Mouse (Mus musculus) brain, embryonic 18.5 days (tissue): Measurements from ENCODE around the gene Isg20l2.

Experiments used
- DNase-seq: peaks from one replicate; pipeline ENCODE4 v3.0.0-alpha.2; 2012; ENCODE audit warnings: low read depth, low spot score

Isg20l2 gene

DNA sequence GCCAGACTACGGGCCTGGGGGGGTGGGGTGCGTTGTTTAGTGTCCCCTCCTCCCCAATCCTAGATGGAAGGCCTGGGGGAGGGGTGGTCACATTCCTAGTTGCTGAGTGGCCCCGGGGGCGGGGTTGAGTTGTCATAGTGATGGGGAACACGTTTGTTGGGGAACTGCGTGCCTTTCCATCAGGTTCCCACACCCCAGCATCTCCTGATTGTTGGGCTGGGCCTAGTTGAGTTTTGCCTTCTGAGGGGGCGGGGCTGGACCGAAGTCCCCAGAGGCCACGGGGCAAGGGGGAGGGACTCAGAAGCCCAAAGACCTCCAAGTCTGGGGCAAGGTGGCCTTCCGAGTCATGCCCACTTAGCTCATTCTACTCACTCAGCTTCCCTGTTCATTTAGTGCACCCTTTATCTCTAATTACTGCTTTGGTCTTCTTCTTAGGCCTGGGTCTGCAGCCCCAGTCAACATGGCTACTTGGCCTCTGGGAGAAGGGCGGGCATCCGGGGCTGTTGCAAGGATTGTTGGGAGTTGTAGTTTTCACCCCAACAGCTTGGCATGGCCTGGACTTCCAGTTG, 19.5 kb upstream of the Isg20l2 start:
- no peak for DNase-seq

DNA sequence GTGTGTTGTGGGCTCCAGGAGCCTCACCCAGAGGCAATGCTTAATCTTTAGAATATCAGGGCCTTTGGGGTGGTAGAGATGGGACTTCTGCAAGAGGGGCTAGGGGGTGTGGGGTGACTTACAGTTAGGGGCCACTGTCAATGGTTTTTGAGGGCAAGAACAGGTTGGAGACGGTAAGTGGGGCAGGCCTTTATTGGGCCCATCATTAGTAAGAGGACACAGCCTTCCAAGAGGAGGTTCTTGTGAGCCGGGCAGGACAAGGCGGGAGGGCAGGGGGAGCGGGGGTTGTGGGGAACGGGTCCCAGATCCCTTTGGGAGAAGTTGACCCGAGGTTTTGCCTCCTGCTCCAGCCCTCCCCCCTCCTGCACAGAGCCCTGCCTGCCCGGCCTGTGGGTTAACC, 16.6 kb upstream of the Isg20l2 start:
- no peak for DNase-seq

DNA sequence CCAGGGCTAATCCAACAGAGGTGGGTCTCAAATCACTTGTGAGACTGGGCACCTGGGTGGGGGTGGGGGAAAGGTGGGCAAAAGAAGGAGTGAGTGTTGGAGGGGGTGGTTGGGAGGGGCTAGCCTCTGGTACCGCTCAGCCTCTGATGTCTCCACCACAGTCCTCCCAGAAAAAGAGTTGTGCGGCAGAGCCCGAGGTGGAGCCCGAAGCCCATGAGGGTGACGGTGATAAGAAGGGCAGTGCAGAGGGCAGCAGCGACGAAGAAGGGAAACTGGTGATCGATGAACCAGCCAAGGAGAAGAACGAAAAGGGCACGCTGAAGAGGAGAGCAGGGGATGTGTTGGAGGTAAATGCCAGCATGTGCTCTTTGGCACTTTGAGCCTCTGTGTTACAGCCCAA, 16.2 kb upstream of the Isg20l2 start:
- DNase-seq: no peak

DNA sequence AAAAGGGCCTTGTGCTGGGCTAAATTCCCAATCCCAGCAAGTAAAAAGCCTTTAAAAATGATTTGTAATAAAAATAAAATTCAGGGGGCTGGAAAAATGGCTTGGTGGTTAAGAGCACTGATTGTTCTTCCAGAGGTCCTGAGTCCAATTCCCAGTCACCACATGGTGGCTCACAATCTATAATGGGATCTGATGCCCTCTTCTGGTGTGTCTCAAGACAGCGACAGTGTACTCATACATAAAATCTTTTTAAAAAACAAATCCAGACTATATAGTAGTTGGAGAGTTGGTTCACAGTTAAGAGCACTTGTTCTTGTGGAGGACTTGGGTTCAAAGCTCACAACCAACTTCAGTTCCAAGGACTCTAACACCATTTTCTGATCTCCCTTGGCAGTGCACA, 13.1 kb upstream of the Isg20l2 start:
- DNase-seq: no peak

DNA sequence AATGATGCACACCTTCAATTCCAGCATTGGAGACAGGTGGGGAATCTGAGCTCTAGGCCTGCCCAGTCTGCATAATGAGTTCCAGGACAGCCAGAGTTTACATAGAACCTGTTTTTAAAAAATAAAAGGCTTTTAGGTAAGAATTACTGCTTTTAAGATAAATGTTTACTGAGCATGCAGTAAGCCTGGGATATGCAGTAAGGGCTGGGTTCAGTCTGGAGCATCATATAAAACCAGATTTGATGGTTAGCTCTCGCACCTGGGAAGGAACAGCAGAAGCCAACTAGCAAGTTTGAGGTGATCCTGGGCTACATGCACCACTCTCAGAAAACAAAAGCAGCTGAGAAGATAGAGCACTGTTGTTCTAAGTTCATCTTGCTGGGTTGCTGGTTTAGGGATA, 11.6 kb upstream of the Isg20l2 start:
- no peak for DNase-seq

DNA sequence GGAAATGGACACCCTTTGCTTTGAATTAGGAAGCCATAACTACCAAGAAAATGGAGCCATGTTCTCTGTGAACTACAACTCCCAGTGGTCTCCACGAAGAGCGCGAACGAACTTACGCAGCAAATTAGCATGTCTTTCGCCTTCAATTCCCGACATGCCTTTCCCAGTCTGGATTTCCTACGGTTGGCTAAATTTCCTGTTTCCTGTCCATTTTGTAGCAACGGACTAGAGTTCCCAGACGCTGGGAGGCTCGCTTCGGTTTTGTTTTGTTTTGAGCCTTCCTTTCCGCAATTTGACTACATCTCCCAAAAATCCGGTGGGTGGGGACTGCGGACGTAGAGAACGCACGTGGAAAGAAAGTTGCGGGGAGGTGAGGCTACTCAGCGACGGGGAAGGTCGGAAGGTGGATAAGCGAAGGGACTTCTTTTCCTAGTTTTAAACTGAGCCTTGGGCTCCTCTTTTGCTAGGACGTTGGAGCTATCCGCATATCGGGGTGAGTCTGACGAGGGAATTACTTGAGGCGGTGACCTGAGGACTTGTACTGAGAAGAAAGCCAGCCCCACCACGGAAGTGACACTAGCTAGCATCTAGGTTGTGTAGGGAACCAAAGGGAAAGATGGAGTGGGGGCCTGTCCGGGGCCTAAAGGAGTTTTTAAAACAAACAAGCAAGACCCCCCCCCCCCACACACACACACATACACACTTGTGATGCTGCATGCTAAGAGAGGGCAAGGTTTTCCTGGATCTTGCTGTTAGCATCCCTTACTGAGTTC, 10.6 kb upstream of the Isg20l2 start, which contains the start of gene Mrpl24:
Gene Mrpl24, plus strand, starts transcription at position 171 of the 773 bp plus-strand sequence.
- peak; percentile 93 for DNase-seq

DNA sequence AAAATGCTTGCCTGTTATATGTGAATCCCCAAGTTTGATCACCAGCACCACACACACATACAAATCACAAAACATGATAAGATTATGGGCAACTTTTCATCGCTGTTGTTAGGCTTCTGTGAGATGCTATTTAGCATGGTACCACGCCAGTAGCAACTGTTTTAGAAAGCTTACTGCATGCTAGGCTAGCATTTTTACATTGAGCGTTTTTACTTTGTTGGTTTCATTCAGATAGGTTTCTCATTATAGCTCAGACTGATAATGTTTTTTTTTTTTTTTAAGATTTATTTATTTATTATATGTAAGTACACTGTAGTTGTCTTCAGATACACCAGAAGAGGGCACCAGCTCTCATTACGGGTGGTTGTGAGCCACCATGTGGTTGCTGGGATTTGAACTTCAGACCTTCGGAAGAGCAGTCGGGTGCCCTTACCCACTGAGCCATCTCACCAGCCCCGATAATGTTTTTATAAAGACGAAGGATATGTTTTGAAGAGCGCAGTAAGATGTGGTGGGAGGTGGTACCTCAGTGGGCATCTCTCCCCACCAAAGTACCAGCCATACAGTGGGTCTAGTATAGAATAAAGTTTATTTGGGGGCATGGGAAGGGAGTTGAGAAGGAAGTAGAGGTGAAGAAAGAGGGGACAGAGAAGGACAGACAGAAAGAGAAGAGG, 9.7 kb upstream of the Isg20l2 start:
- no peak for DNase-seq

DNA sequence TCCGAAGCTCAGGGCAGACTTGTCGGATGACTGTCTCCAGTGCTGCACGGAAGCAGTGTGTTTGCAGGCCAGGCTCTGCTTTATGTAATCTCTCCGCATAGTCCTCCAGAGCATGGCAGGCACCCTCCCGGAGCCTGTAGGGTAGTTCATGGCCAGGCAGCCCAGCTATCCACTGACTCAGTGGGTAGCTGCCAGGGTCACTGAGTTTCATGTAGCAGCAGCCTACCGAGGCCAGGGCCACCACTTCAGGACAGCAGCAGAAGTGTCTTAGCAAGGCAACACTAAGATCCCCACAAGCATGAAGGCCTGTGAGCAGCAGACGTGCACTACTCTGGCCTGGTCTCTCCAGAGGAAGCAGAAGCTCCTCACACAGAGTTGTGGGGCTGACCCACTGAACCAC, 5.1 kb upstream of the Isg20l2 start:
- no peak for DNase-seq

DNA sequence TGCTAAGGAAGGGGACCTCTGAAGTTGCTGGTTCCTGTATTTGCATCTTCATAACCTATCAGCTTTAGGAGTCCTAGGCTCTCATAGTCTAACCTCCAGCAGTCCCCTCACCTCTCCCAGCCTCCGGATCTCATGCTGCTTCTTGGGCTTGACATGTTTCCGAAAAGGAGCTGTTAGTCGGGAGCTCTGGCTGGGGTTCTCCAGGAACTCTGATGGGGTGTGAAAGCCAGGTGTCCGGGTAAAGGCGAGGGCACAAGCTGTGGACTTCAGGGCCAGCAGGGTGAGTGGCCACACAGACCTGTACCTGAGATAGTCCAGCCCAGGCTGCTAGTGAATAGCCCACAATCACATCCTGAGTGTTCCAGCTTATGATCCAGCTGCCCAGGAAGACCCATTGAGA, 2.7 kb upstream of the Isg20l2 start:
- DNase-seq: no peak

DNA sequence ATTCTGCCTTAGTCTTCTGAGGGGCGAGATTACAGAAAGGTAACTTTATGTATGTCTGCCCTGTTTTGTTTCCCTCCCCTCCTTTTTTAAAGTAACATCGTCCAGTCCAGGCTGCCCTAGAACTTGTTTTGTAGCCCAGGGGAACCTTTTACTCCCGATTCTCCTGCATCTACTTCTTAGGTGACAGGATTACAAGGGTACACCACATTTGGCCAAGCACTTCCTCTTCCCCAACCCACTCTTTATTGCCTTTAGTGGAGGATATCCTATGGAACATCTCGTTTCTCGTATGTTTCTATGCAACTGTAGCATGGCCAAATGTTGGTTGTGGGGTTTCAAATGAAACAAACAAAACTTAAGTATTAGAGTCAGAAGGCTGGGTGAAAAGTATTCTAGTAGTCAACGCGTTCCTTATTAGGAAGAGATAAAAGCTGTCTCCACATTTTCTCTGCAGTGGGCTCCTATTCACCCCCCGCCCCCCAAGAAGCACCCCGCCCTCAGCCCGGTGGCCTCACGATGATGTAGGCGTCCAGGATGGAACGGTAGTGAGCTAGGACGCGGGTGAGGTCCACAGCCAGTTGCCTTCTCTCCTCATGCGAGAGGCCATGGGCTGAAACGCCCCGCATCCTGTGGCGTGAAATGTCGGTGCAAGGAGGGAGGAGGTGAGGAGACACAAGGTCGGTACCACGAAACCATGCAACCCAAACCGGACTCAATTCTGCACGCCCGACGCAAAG, 605 bp upstream of the Isg20l2 start:
- DNase-seq: no peak

DNA sequence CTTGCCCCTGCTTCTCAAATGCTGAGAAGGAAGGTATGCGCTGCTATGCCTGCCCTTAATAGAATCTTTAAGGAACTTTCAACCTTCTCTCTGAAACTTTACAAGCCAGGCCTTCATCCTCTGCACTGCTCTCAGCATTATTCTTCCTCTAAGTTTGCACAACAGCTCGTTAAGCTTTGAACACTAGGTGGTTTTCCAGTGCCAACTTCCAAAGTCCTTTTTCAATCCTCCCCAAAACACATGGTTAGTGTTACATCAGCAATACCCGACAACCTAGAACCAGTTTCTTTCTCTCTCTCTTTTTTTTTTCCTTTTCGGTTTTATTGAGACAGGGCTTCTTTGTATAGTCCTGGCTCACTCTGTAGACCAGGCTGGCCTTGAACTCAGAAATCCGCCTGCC, 3.9 kb downstream of the Isg20l2 start:
- no peak for DNase-seq

DNA sequence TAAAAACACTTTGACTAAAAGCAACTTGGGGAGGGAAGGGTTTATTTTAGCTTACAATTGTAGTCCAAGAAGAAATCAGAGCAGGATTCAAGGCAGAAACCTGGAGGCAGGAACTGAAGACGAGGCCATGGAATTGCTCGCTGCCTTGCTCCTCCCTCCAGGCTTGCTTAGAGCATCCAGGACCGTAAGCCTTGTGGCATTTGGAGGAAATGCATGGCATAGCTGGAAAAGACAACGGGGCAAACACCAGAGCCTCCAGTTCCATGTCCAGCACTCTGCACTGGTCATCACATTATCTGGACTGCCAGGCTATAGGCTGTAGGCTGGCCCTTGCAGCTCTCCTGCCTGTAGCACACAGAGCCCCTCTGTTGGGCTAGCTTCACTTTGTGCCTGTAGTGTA, 4.4 kb downstream of the Isg20l2 start:
- DNase-seq: no peak

DNA sequence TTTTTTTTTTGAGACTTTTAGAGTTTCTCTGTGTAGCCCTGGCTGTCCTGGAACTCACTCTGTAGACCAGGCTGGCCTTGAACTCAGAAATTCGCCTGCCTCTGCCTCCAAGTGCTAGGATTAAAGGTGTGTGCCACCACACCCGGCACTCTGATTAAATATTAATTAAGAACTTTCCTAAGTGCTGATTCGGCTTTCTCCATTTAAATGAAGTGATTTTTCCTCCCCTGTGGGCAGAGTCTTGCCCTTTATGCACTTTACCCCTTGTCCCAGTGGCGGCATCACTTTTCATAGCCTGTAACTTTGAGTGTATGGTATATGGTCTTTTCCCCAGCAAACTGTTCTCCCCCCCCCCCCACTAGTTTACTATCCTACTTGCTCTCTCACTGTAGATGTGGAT, 5.1 kb downstream of the Isg20l2 start:
- no peak for DNase-seq

DNA sequence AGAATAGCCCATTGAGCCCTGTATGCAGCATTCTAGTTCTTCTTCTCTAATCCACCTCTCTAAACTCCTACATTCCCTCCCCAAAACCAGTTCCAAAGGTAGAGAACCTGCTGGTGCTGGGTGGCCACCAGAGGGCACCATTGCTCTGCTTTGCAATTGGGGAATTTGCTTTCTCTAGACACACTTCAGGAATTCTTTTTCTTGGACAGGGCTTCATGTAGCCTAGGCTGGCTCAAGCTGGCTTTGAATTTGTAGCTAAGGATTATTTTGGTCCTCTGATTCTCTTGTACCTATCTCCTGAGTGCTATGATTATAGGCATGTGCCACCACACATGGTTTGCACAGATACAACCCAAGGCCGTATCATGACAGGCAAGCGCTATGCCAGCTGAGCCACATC, 5.7 kb downstream of the Isg20l2 start:
- no peak for DNase-seq

DNA sequence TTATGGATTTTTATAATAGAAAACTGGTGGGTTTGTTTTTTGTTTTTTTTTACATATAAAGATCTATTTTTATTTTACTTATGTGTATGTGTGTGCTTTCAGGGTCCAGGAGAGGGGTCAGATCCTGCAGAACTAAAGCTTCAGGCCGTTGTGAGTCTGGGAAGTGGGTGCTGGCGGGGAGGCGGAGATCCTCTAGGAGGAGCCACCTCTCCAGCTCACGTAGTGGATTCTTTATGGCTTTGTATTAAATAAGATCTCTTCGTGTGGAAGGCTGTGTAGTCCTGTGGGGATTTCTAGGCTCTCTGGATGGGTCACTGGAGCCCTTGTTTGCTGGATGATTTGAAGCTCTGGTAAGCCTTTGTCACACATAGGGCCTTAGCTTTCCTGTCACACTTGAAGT, 10.5 kb downstream of the Isg20l2 start:
- no peak for DNase-seq

DNA sequence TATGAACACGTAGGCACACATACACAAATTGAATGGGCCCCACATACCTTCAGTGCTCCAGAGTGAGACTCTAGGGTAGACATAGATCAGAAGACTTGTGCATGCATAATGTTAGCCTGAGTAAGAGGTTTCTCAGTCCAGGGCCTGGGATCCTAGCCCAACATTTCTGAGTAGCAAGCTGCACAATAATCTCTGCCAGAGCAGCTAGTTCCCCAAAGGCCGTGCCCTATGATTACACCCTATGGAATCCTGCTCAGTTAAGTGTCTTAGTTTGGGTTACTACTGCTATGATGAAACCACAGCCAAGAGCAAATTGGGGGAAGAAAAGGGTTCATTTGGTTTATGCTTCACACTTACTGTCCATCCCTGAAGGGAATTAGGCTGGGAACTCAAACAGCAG, 12.4 kb downstream of the Isg20l2 start:
- DNase-seq: no peak

DNA sequence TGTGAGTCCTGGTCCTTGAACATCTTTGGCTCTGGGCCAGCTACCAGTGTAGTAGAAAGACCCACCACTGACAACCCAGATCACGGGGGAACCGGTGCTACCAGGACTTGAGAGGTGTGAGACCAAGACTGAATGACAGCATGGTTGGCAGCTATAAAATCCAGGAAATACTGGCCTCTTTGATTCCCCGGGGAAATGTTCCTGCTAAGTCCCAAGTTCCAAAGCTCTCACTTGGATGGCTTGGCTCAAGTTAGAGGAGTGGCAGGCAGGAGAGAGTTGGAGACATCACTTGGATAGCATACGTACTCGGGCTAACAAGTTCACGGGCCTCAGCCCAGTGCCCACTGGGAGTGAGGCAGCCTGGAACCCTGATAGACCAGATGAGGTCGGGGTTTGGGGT, 13.5 kb downstream of the Isg20l2 start:
- DNase-seq: no peak

DNA sequence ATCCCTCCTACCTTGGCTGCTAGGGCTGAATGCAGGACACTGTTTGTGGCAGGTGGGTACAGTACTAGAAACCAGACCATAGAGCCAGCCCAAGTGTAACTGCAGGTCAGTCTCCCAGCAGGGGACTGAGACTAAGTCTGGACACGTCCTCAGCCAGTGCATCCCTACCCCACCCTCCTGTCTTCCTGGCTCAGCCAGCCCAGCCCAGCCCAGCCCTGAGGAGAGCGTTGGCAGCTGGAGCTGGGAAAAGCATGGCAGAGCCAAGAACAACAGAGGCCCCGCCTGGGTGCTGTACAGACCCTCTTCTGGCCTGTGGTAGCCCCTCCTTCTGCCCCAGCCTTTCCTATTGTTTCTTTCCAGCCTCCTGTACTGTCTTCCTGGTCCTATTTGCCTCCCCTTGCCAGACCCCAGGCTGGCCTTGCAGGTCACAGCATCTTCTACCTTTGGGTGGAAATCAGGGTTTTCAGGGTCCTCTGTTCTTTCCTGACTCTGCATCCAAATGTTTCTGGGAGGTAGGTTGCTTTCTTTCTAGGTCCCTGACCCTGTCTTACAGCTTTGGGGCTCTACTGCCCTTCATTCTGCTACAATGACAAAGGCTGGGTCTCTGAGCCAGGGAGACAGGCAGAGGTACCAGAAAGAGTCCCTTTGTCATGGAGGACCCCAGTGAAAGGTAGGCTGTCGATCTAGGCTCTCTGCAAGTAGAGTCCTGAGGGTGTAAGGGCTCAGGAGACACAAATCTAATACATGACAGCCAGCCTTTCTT, 14.9 kb downstream of the Isg20l2 start:
- DNase-seq: no peak

DNA sequence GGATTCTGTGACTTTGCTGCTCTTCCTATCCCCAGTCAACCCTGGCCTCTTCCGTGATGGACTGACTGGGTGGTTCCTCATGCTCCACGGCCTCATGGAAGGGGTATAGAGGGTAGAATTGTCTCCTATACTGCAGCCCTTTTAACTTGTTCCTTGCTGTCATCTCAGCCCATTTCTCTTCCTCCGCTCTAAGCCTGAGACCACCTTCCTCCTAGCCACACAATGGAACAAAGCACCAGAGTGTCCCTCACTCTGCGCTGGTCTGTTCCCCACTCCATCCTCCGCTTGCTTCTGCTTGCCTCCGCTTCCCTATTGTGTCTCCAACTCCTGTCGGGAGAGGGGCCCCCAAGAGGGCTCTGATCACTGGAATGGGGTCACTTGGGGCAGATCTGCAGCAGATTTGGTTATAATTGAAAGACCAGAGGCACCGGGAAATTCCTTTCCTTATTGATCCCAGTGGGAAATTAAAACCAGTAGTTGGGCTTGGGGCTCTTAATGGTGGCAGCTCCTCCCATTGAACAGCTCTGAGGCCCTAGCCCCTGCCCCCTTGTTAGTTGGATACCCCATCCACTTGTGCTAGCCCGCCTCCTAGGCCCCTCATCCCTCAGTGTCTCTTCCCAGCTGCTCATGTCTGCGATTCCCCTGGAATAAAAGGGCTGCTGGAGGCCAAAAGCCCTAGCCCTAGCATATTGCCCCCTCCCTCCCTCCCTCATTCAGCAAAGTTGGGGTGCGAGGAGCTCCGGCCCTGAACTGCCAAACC, 15.8 kb downstream of the Isg20l2 start:
- DNase-seq: no peak

DNA sequence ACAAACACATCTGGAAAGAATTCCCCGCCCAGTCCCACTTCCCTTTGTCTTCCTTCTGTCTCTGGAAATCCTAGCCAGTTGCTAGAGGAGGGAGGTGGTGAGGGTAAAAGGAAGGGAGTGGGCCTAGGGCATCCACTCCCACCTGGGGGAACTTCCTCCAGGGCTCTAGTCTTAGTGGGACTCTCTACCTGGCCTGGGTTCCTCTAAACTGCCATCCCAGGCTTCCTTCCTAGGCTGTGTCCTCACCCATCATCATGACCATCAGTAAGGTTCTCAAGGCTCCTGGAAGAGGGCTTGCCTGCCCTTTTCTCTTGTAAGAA, 16.4 kb downstream of the Isg20l2 start:
- DNase-seq: no peak
